9 mouse cellular contexts compared by ENCODE assay signal in genomic region chr1:164896211-164897145, GRCm38 (mm10). TPM values are rescaled to one million over a fixed set of nuclear protein-coding genes. Genes with fewer than 3 reads are reported as not detected.
DNase-seq lines count a peak whose midpoint lies in the region; ATAC-seq and TF ChIP-seq lines count a peak whose summit lies in the region.
"Had no signal": no experiment of that assay in that cellular context is flagged by ENCODE, and none has a peak within 500 bp of the region (broad histone marks: within the 10 kb centered on the region; RNA-seq: fewer than 3 reads in every experiment).

No protein-coding gene starts in this region.

- TF ChIP-seq CTCF in intestine, postnatal 0 days (IDR thresholded peaks at IDR 0.05; ENCODE audit: low read depth), result no peak

- no peaks in the 10 kb centered on the region for H3K9me3 ChIP-seq in intestine, postnatal 0 days (ENCODE audit: control insufficient read depth)
- no peaks in the 10 kb centered on the region for H3K9me3 ChIP-seq in midbrain, embryonic 13.5 days
- H3K9me3 ChIP-seq: stomach, embryonic 15.5 days had no signal

- ATAC-seq in intestine, postnatal 0 days, result 0 out of 2 replicates have a peak, but pooled peaks have one; percentile 18
- peak; percentile 0; the same call in 1 of the 2 replicates for ATAC-seq in midbrain, embryonic 13.5 days
- ATAC-seq in inflammation-experienced regulatory T-cells, adult 6 months, result no peak

- H3K27me3 ChIP-seq in intestine, postnatal 0 days (replicated peaks; ENCODE audit: control insufficient read depth, insufficient read depth, low read length), result no peaks in the 10 kb centered on the region
- 0 out of 2 replicates have a peak, but pooled peaks cover 3% of the 10 kb centered on the region for H3K27me3 ChIP-seq in midbrain, embryonic 13.5 days
- H3K27me3 ChIP-seq: stomach, embryonic 15.5 days had no signal

- H3K27ac ChIP-seq in intestine, postnatal 0 days (ENCODE audit: low read depth, low read length), result no peak overlapping the region
- peak overlapping the region; percentile 83 for H3K27ac ChIP-seq in midbrain, embryonic 13.5 days
- H3K27ac ChIP-seq: stomach, embryonic 15.5 days had no signal

- peaks cover 11% of the 10 kb centered on the region for H3K4me1 ChIP-seq in intestine, postnatal 0 days (replicated peaks; ENCODE audit: control insufficient read depth, insufficient read depth, low read length)
- peaks cover 29% of the 10 kb centered on the region for H3K4me1 ChIP-seq in midbrain, embryonic 13.5 days (replicated peaks)

- H3K36me3 ChIP-seq in intestine, postnatal 0 days (ENCODE audit: control insufficient read depth, insufficient read depth), result no peaks in the 10 kb centered on the region
- no peaks in the 10 kb centered on the region for H3K36me3 ChIP-seq in midbrain, embryonic 13.5 days
- H3K36me3 ChIP-seq: stomach, embryonic 15.5 days had no signal

- no peak overlapping the region for H3K4me3 ChIP-seq in intestine, postnatal 0 days (ENCODE audit: low read depth, low read length)
- H3K4me3 ChIP-seq in midbrain, embryonic 13.5 days (replicated peaks), result no peak overlapping the region
- H3K4me3 ChIP-seq: stomach, embryonic 15.5 days had no signal

- no peak overlapping the region for H3K9ac ChIP-seq in intestine, postnatal 0 days (ENCODE audit: low read depth, low read length)
- H3K9ac ChIP-seq in midbrain, embryonic 13.5 days (replicated peaks), result no peak overlapping the region
- H3K9ac ChIP-seq: stomach, embryonic 15.5 days had no signal

- peak; percentile 4 for DNase-seq in ovary, adult 18-20 months (ENCODE audit: low spot score)
- DNase-seq in ovary, postnatal 14 days (ENCODE audit: low spot score), result no peak
- peak; percentile 69 to 80 for DNase-seq in heart, adult 18-20 months
- DNase-seq in thymus, postnatal 4 days, result no peak
- DNase-seq in thymus, postnatal 14 days, result no peak

- 29% methylated on average over 16 of the region's 16 CpGs for WGBS in intestine, postnatal 0 days
- WGBS in midbrain, embryonic 13.5 days, result 62% methylated on average over 16 of the region's 16 CpGs

- H3K4me2 ChIP-seq in intestine, postnatal 0 days (replicated peaks; ENCODE audit: low read depth), result peak overlapping the region; percentile 41
- no peak overlapping the region for H3K4me2 ChIP-seq in midbrain, embryonic 13.5 days (replicated peaks)
- H3K4me2 ChIP-seq: stomach, embryonic 15.5 days had no signal

RNA-seq across cellular contexts. Expression of gene Xcl1, which starts 38.8 kb away (rescaled TPM):
- under 1 TPM; 0.57 to 0.62 TPM for total RNA-seq in heart, adult 18-20 months (2021)
- polyA plus RNA-seq in intestine, postnatal 0 days (2015; fragmentation: Nextera tagmentation; extraction: Ambion mirVana), result 0.31 TPM in 1 of 2 replicates, not detected in the other
- not detected in 2 replicates for polyA plus RNA-seq in midbrain, embryonic 13.5 days (2015; fragmentation: Nextera tagmentation; extraction: Ambion mirVana)
- 100 to 1,000 TPM in 1 of 3 experiments, 10 to 100 TPM in 1, 1 to 10 TPM in 1; 9.6 to 126 (median 11.3) TPM for polyA plus RNA-seq in inflammation-experienced regulatory T-cells, adult 6 months (2017; shearing (Covaris generic))
- polyA plus RNA-seq: stomach, embryonic 15.5 days had no signal

Comparison
In these comparisons a context has a peak if more than half of its experiments do, and no peak if none do; other contexts are left out.
1. DNase-seq: peak in ovary, adult 18-20 months (single experiment) and heart, adult 18-20 months (2 of 2); none in ovary, postnatal 14 days (single experiment), thymus, postnatal 4 days (single experiment) and thymus, postnatal 14 days (single experiment).